Mouse (Mus musculus): ENCODE data around the gene Gm11444.

DNA sequence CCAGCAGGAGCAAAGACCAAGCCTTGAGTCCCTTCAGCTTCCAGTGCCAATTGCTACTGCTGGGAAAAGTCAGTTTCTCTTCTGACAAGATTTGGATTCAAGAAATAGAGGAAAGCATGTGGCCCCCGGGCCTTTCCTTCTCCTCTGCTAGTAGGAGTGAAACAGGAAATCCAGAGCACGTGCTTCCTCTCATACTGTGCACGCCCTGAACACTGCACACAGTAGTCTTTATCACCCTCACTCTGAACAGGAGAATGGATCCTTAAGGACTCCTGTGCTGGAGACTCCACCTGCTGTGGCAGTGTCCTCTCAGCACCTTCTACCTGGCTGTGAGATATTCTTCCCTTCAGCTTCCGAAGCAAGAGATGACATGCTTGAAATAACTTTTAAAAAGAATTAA lies 38.9 kb downstream of the Gm11444 start:
- TF ChIP-seq CTCF (IDR thresholded peaks at IDR 0.05; ENCODE audit: low read depth, low read length) (no peak), POLR2A (IDR thresholded peaks at IDR 0.05; ENCODE audit: extremely low read depth, insufficient read depth, low read length) (no peak)

All from liver, adult 2 months (tissue).